In the genomic region with DNA sequence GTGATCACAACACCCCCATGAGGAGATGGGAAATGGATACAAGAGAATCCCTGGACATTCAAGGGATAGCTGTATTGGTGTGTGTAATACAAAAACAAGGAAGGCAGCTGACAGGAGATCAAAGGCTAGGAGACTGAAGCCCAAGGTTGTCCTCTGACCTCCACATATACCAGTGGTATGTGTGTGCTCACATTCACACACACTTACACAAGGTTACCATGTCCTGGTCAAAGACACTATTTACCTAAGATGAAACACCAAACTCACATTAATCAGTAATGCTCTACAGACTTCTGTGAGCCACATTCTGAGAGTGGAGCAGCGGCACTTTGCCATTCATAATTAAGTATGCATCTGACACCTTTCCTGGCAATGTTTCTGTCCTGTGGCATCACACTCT, we compare ENCODE assay signal across 30 mouse cellular contexts. TPM values are rescaled to one million over a fixed set of nuclear protein-coding genes. Genes with fewer than 3 reads are reported as not detected.
DNase-seq lines count a peak whose midpoint lies in the region; ATAC-seq and TF ChIP-seq lines count a peak whose summit lies in the region.
"Had no signal": no experiment of that assay in that cellular context is flagged by ENCODE, and none has a peak within 500 bp of the region (broad histone marks: within the 10 kb centered on the region; RNA-seq: fewer than 3 reads in every experiment).

No protein-coding gene starts in this region.

- no peak for DNase-seq in layer of hippocampus, adult 2 months (ENCODE audit: low spot score in 2 of 2)
- DNase-seq in layer of hippocampus, adult 9-11 months = no peak
- peak; percentile 2 for DNase-seq in liver, adult 2 months (ENCODE audit: extremely low read depth, low read depth, low spot score)
- DNase-seq in liver, postnatal 0 days = no peak
- no peak for DNase-seq in liver, embryonic 11.5 days (ENCODE audit: low spot score)
- DNase-seq in stomach, postnatal 0 days (ENCODE audit: low spot score) = no peak
- no peak for DNase-seq in cerebellum, adult 11 months
- DNase-seq: adrenal gland, adult 2 months; adrenal gland, postnatal 10 days; adrenal gland, postnatal 25 days; cerebellum, adult 11-12 months; cerebellum, adult 2 months; cerebellum, adult 9-10 months; cerebellum, postnatal 10 days; cerebellum, postnatal 25 days; embryo, embryonic 11 days had no signal

- H3K9ac ChIP-seq in liver, adult 2 months (ENCODE audit: low read depth, low read length) = no peak overlapping the region
- no peak overlapping the region; the same call in 1 of the 2 replicates for H3K9ac ChIP-seq in liver, embryonic 12.5 days
- H3K9ac ChIP-seq in liver, postnatal 0 days (replicated peaks) = no peak overlapping the region
- no peak overlapping the region for H3K9ac ChIP-seq in liver, embryonic 11.5 days (ENCODE audit: low read depth, low read length)
- no peak overlapping the region for H3K9ac ChIP-seq in stomach, postnatal 0 days (ENCODE audit: low read length)
- H3K9ac ChIP-seq: embryonic facial prominence, embryonic 13.5 days; embryonic facial prominence, embryonic 15.5 days; forebrain, embryonic 12.5 days had no signal

- H3K36me3 ChIP-seq in liver, adult 2 months (ENCODE audit: control insufficient read depth, insufficient read depth, low read length) = no peaks in the 10 kb centered on the region
- no peaks in the 10 kb centered on the region for H3K36me3 ChIP-seq in liver, embryonic 12.5 days
- H3K36me3 ChIP-seq in liver, postnatal 0 days (replicated peaks; ENCODE audit: insufficient read depth, low read length) = no peaks in the 10 kb centered on the region
- no peaks in the 10 kb centered on the region for H3K36me3 ChIP-seq in liver, embryonic 11.5 days (ENCODE audit: control insufficient read depth, insufficient read depth, low read length)
- H3K36me3 ChIP-seq in stomach, postnatal 0 days (ENCODE audit: control insufficient read depth, insufficient read depth, low read length) = no peaks in the 10 kb centered on the region
- H3K36me3 ChIP-seq: embryonic facial prominence, embryonic 13.5 days; embryonic facial prominence, embryonic 15.5 days; forebrain, embryonic 10.5 days; forebrain, embryonic 12.5 days had no signal

- 62% methylated on average over 1 of the region's 1 CpGs for WGBS in liver, adult 2 months
- 76% methylated on average over 1 of the region's 1 CpGs for WGBS in liver, embryonic 12.5 days (ENCODE audit: insufficient replicate concordance)
- 71% methylated on average over 1 of the region's 1 CpGs for WGBS in liver, postnatal 0 days (ENCODE audit: insufficient replicate concordance)
- 85% methylated on average over 1 of the region's 1 CpGs for WGBS in liver, embryonic 11.5 days
- WGBS in stomach, postnatal 0 days = 88% methylated on average over 1 of the region's 1 CpGs

- TF ChIP-seq CTCF in layer of hippocampus, adult 2 months (conservative IDR thresholded peaks at IDR 0.05) = no peak
- no peak for TF ChIP-seq CTCF in liver, adult 2 months (IDR thresholded peaks at IDR 0.05; ENCODE audit: low read depth, low read length)
- TF ChIP-seq CTCF in liver, postnatal 0 days (IDR thresholded peaks at IDR 0.05; ENCODE audit: low read depth) = no peak
- TF ChIP-seq CTCF in stomach, postnatal 0 days (IDR thresholded peaks at IDR 0.05; ENCODE audit: low read depth) = no peak

- H3K79me2 ChIP-seq in liver, adult 2 months (ENCODE audit: control insufficient read depth, insufficient read depth, low read length) = no peaks in the 10 kb centered on the region

- no peaks in the 10 kb centered on the region for H3K9me3 ChIP-seq in liver, embryonic 12.5 days (replicated peaks)
- no peaks in the 10 kb centered on the region for H3K9me3 ChIP-seq in liver, postnatal 0 days (ENCODE audit: low read length)
- H3K9me3 ChIP-seq in liver, embryonic 11.5 days (ENCODE audit: control insufficient read depth, low read length) = no peaks in the 10 kb centered on the region
- no peaks in the 10 kb centered on the region for H3K9me3 ChIP-seq in stomach, postnatal 0 days (ENCODE audit: control insufficient read depth, low read length)
- H3K9me3 ChIP-seq: embryonic facial prominence, embryonic 13.5 days; embryonic facial prominence, embryonic 15.5 days; forebrain, embryonic 10.5 days; forebrain, embryonic 12.5 days had no signal

- no peak overlapping the region for H3K4me2 ChIP-seq in liver, embryonic 12.5 days
- H3K4me2 ChIP-seq in liver, postnatal 0 days (ENCODE audit: low read depth, low read length) = no peak overlapping the region
- H3K4me2 ChIP-seq in liver, embryonic 11.5 days = no peak overlapping the region
- H3K4me2 ChIP-seq in stomach, postnatal 0 days (replicated peaks; ENCODE audit: low read depth) = no peak overlapping the region
- H3K4me2 ChIP-seq: embryonic facial prominence, embryonic 13.5 days; embryonic facial prominence, embryonic 15.5 days; forebrain, embryonic 12.5 days had no signal

- TF ChIP-seq EP300 in liver, postnatal 0 days (IDR thresholded peaks at IDR 0.05; ENCODE audit: low read depth) = no peak
- TF ChIP-seq EP300 in stomach, postnatal 0 days (optimal IDR thresholded peaks at IDR 0.05) = no peak

- peak overlapping the region; percentile 71 for H3K27ac ChIP-seq in layer of hippocampus, adult 2 months
- H3K27ac ChIP-seq in liver, adult 2 months (replicated peaks; ENCODE audit: insufficient read depth, low read depth, low read length) = no peak overlapping the region
- no peak overlapping the region for H3K27ac ChIP-seq in liver, embryonic 12.5 days
- H3K27ac ChIP-seq in liver, postnatal 0 days (ENCODE audit: low read depth) = no peak overlapping the region
- H3K27ac ChIP-seq in liver, embryonic 11.5 days (ENCODE audit: low read depth, low read length) = no peak overlapping the region
- no peak overlapping the region for H3K27ac ChIP-seq in stomach, postnatal 0 days (replicated peaks)
- H3K27ac ChIP-seq: embryonic facial prominence, embryonic 13.5 days; embryonic facial prominence, embryonic 15.5 days; forebrain, embryonic 10.5 days; forebrain, embryonic 12.5 days had no signal

- no peak for TF ChIP-seq POLR2A in liver, adult 2 months (IDR thresholded peaks at IDR 0.05; ENCODE audit: extremely low read depth, insufficient read depth, low read length)

- ATAC-seq in liver, embryonic 12.5 days = no peak
- peak; percentile 94 for ATAC-seq in liver, postnatal 0 days
- ATAC-seq in liver, embryonic 11.5 days (replicated peaks; ENCODE audit: low FRiP score) = no peak
- ATAC-seq in stomach, postnatal 0 days (ENCODE audit: low FRiP score, low TSS enrichment) = peak; percentile 36; the same call in 1 of the 2 replicates
- ATAC-seq: forebrain, embryonic 14.5 days; forebrain, embryonic 16.5 days had no signal

- H3K4me1 ChIP-seq in liver, adult 2 months (ENCODE audit: control insufficient read depth, insufficient read depth, low read length) = no peaks in the 10 kb centered on the region; the same call in none of the 2 replicates
- no peaks in the 10 kb centered on the region for H3K4me1 ChIP-seq in liver, embryonic 12.5 days
- no peaks in the 10 kb centered on the region for H3K4me1 ChIP-seq in liver, postnatal 0 days (ENCODE audit: insufficient read depth)
- H3K4me1 ChIP-seq in liver, embryonic 11.5 days (replicated peaks; ENCODE audit: control insufficient read depth, insufficient read depth, low read length) = no peaks in the 10 kb centered on the region
- no peaks in the 10 kb centered on the region; the same call in 1 of the 2 replicates for H3K4me1 ChIP-seq in stomach, postnatal 0 days (replicated peaks; ENCODE audit: control insufficient read depth, insufficient read depth)
- H3K4me1 ChIP-seq: embryonic facial prominence, embryonic 15.5 days; forebrain, embryonic 10.5 days; forebrain, embryonic 12.5 days had no signal

- H3K27me3 ChIP-seq in liver, adult 2 months (ENCODE audit: control insufficient read depth, insufficient read depth, low read length) = no peaks in the 10 kb centered on the region
- H3K27me3 ChIP-seq in liver, embryonic 12.5 days (replicated peaks) = peaks cover 20% of the 10 kb centered on the region
- H3K27me3 ChIP-seq in liver, postnatal 0 days (ENCODE audit: insufficient read depth, low read length) = peaks cover 2% of the 10 kb centered on the region; the same call in 1 of the 2 replicates
- H3K27me3 ChIP-seq in liver, embryonic 11.5 days (replicated peaks; ENCODE audit: control insufficient read depth, insufficient read depth, low read length) = peaks cover 3% of the 10 kb centered on the region; the same call in 1 of the 2 replicates
- H3K27me3 ChIP-seq in stomach, postnatal 0 days (ENCODE audit: control insufficient read depth, insufficient read depth, low read length) = no peaks in the 10 kb centered on the region

- no peak overlapping the region for H3K4me3 ChIP-seq in layer of hippocampus, adult 2 months
- H3K4me3 ChIP-seq in liver, adult 2 months (ENCODE audit: insufficient read depth, low read depth, low read length) = no peak overlapping the region
- H3K4me3 ChIP-seq in liver, embryonic 12.5 days = no peak overlapping the region
- no peak overlapping the region for H3K4me3 ChIP-seq in liver, postnatal 0 days (ENCODE audit: low read depth, low read length)
- H3K4me3 ChIP-seq in liver, embryonic 11.5 days (ENCODE audit: low read depth, low read length) = no peak overlapping the region
- H3K4me3 ChIP-seq in stomach, postnatal 0 days (ENCODE audit: low read depth, low read length) = no peak overlapping the region
- H3K4me3 ChIP-seq: embryonic facial prominence, embryonic 13.5 days; embryonic facial prominence, embryonic 15.5 days; erythroblast, embryonic 14.5 days; forebrain, embryonic 10.5 days; forebrain, embryonic 12.5 days had no signal

RNA-seq across cellular contexts. Expression of a gene that starts 7.8 kb away (rescaled TPM):
- 10 to 100 TPM; 59.4 to 62.5 TPM for total RNA-seq in layer of hippocampus, adult 2 months (2021)
- total RNA-seq in liver, adult 2 months (2014; rRNA removed) = 0.65 TPM in 1 of 2 replicates, not detected in the other
- not detected in 2 replicates for polyA plus RNA-seq in liver, adult 2 months (2012; rRNA removed)
- polyA plus RNA-seq in liver, embryonic 12.5 days (2016; fragmentation: Nextera tagmentation; extraction: Ambion mirVana) = 0.10 TPM in 1 of 2 replicates, not detected in the other
- polyA plus RNA-seq in liver, postnatal 0 days (2015; fragmentation: Nextera tagmentation; extraction: Ambion mirVana) = 0.08 and 0.28 TPM in 2 replicates
- 0.29 and 0.48 TPM in 2 replicates for polyA plus RNA-seq in liver, embryonic 11.5 days (2014; fragmentation: Nextera tagmentation; extraction: Ambion mirVana)
- 4.7 and 6.1 TPM in 2 replicates for polyA plus RNA-seq in stomach, postnatal 0 days (2015; fragmentation: Nextera tagmentation; extraction: Ambion mirVana)
- polyA plus RNA-seq: C2C12; erythroblast, embryonic 14.5 days had no signal

RNA-seq across cellular contexts. Expression of a gene that starts 21.0 kb away (rescaled TPM):
- total RNA-seq in layer of hippocampus, adult 2 months (2021) = under 1 TPM in 1 of 2 experiments, not detected in 1; 0.31 TPM
- not detected in 2 replicates for total RNA-seq in liver, adult 2 months (2014; rRNA removed)
- not detected in 2 replicates for polyA plus RNA-seq in liver, adult 2 months (2012; rRNA removed)
- polyA plus RNA-seq in liver, embryonic 12.5 days (2016; fragmentation: Nextera tagmentation; extraction: Ambion mirVana) = not detected in 2 replicates
- not detected in 2 replicates for polyA plus RNA-seq in liver, postnatal 0 days (2015; fragmentation: Nextera tagmentation; extraction: Ambion mirVana)
- not detected in 2 replicates for polyA plus RNA-seq in liver, embryonic 11.5 days (2014; fragmentation: Nextera tagmentation; extraction: Ambion mirVana)
- not detected in 2 replicates for polyA plus RNA-seq in stomach, postnatal 0 days (2015; fragmentation: Nextera tagmentation; extraction: Ambion mirVana)
- total RNA-seq: adrenal gland, adult 2 months; adrenal gland, postnatal 10 days; adrenal gland, postnatal 25 days; adrenal gland, postnatal 4 days; ES-E14; MEL had no signal
- polyA plus RNA-seq: adrenal gland, adult 2 months; brain, embryonic 14.5 days; C2C12; embryonic facial prominence, embryonic 11.5 days; embryonic facial prominence, embryonic 13.5 days; embryonic facial prominence, embryonic 15.5 days; erythroblast, embryonic 14.5 days; forebrain, embryonic 10.5 days; forebrain, embryonic 12.5 days; forebrain, embryonic 14.5 days; forebrain, embryonic 16.5 days had no signal

RNA-seq across cellular contexts. Expression of a gene that starts 27.5 kb away (rescaled TPM):
- 100 to 1,000 TPM; 105 to 114 TPM for total RNA-seq in layer of hippocampus, adult 2 months (2021)
- 2.1 and 3.4 TPM in 2 replicates for total RNA-seq in liver, adult 2 months (2014; rRNA removed)
- 0.33 and 0.37 TPM in 2 replicates for polyA plus RNA-seq in liver, adult 2 months (2012; rRNA removed)
- 1.8 TPM in 2 replicates for polyA plus RNA-seq in liver, embryonic 12.5 days (2016; fragmentation: Nextera tagmentation; extraction: Ambion mirVana)
- 1.1 and 1.5 TPM in 2 replicates for polyA plus RNA-seq in liver, postnatal 0 days (2015; fragmentation: Nextera tagmentation; extraction: Ambion mirVana)
- polyA plus RNA-seq in liver, embryonic 11.5 days (2014; fragmentation: Nextera tagmentation; extraction: Ambion mirVana) = 2.5 and 2.6 TPM in 2 replicates
- polyA plus RNA-seq in stomach, postnatal 0 days (2015; fragmentation: Nextera tagmentation; extraction: Ambion mirVana) = 2.2 and 2.3 TPM in 2 replicates

Comparison
In these comparisons a context has a peak if more than half of its experiments do, and no peak if none do; other contexts are left out.
1. ATAC-seq: peak in liver, postnatal 0 days (single experiment) and stomach, postnatal 0 days (single experiment); none in liver, embryonic 12.5 days (single experiment) and liver, embryonic 11.5 days (single experiment).